Mouse (Mus musculus) bone marrow macrophage, adult 2 months (primary cell): ENCODE data around the gene Arfgef3. TPM values are rescaled to one million over a fixed set of nuclear protein-coding genes. Genes with fewer than 3 reads are reported as not detected.
"Not testable (repeated sequence)": the region's sequence is repeated elsewhere in the genome, so short reads cannot be mapped to it uniquely, and the experiment has no call there.

Experiments
- H3K27ac ChIP-seq: 2 replicates; pipeline ENCODE4 v1.5.1; 2012; ENCODE audit warnings: low read depth, low read length; ENCODE audit not compliant: insufficient read depth
- H3K4me1 ChIP-seq: 2 replicates; pipeline ENCODE4 v1.6.1; 2012; ENCODE audit warnings: low read length; ENCODE audit not compliant: control insufficient read depth, insufficient read depth
- H3K4me3 ChIP-seq: 2 replicates; pipeline ENCODE4 v1.5.1; 2012; ENCODE audit warnings: mild to moderate bottlenecking, low read length, moderate library complexity; ENCODE audit not compliant: insufficient read depth
- CTCF ChIP-seq: IDR thresholded peaks from 2 replicates; pipeline ENCODE4 v1.5.1; 2012; ENCODE audit warnings: low read depth, mild to moderate bottlenecking, low read length, moderate library complexity
- POLR2A ChIP-seq: IDR thresholded peaks from 2 replicates; pipeline ENCODE4 v1.6.1; 2012; ENCODE audit warnings: mild to moderate bottlenecking, low read depth, low read length, borderline replicate concordance
- polyA plus RNA-seq: library from polyadenylated mRNA; stranded (reverse); fragments of >200 nt; gene quantifications from 2 replicates; pipeline ENCODE4 v1.2.4, GENCODE M21; 2012; ENCODE audit not compliant: missing spikeins, insufficient read depth, insufficient read length

Gene Arfgef3
- polyA plus RNA-seq, 1 experiment = 2.0 TPM

GRCm38 (mm10) chr10:18602030-18602429 lies 141.7 kb downstream of the Arfgef3 start:
- H3K27ac ChIP-seq = no peak overlapping the region
- H3K4me3 ChIP-seq = no peak overlapping the region
- H3K4me1 ChIP-seq = no peaks in the 10 kb centered on the region
- TF ChIP-seq POLR2A (no peak), CTCF (no peak)

GRCm38 (mm10) chr10:18597601-18598000 lies 146.1 kb downstream of the Arfgef3 start:
- H3K4me1 ChIP-seq = no peaks in the 10 kb centered on the region
- H3K27ac ChIP-seq = no peak overlapping the region
- H3K4me3 ChIP-seq = no peak overlapping the region
- TF ChIP-seq POLR2A (no peak), CTCF (no peak)

GRCm38 (mm10) chr10:18589455-18589854 lies 154.3 kb downstream of the Arfgef3 start:
- TF ChIP-seq POLR2A (no peak), CTCF (no peak)
- H3K4me3 ChIP-seq = no peak overlapping the region
- no peak overlapping the region for H3K27ac ChIP-seq
- H3K4me1 ChIP-seq = peaks cover 7% of the 10 kb centered on the region

- Histone ChIP-seq H3K4me1 (peaks cover 7% of the 10 kb centered on the region), H3K4me3 (no peak overlapping the region), H3K27ac (no peak overlapping the region)
- TF ChIP-seq POLR2A = no peak
- TF ChIP-seq CTCF = no peak
Observed at GRCm38 (mm10) chr10:18584188-18584587, 159.6 kb downstream of the Arfgef3 start.

- Histone ChIP-seq H3K27ac (no peak overlapping the region), H3K4me3 (no peak overlapping the region), H3K4me1 (no peaks in the 10 kb centered on the region)
- TF ChIP-seq CTCF (peak; percentile 58), POLR2A (no peak)
Observed at GRCm38 (mm10) chr10:18572581-18572980, 171.2 kb downstream of the Arfgef3 start.

- Histone ChIP-seq H3K27ac (no peak overlapping the region), H3K4me1 (peaks cover 9% of the 10 kb centered on the region), H3K4me3 (no peak overlapping the region)
- TF ChIP-seq POLR2A = no peak
- TF ChIP-seq CTCF = no peak
Observed at GRCm38 (mm10) chr10:18562940-18563339, 180.8 kb downstream of the Arfgef3 start.

- TF ChIP-seq POLR2A (no peak), CTCF (peak; percentile 30; the same call in 1 of the 2 replicates)
- no peak overlapping the region for H3K4me3 ChIP-seq
- H3K27ac ChIP-seq = no peak overlapping the region
- peaks cover 9% of the 10 kb centered on the region for H3K4me1 ChIP-seq
Observed at GRCm38 (mm10) chr10:18561445-18561844, 182.3 kb downstream of the Arfgef3 start.

- H3K4me3 ChIP-seq, H3K27ac ChIP-seq: not testable (repeated sequence)
Observed at GRCm38 (mm10) chr10:18559076-18559475, 184.7 kb downstream of the Arfgef3 start.

GRCm38 (mm10) chr10:18549321-18550216 lies 194.2 kb downstream of the Arfgef3 start:
- no peak overlapping the region for H3K4me3 ChIP-seq
- peaks cover 13% of the 10 kb centered on the region for H3K4me1 ChIP-seq
- TF ChIP-seq CTCF (no peak), POLR2A (no peak)
- no peak overlapping the region for H3K27ac ChIP-seq

More at GRCm38 (mm10) chr10:18559076-18559475, 184.7 kb downstream of the Arfgef3 start:
- not testable (repeated sequence) for H3K4me1 ChIP-seq

GRCm38 (mm10) chr10:18547381-18547780 lies 196.4 kb downstream of the Arfgef3 start:
- TF ChIP-seq CTCF (no peak), POLR2A (no peak)
- Histone ChIP-seq H3K4me3 (no peak overlapping the region), H3K27ac (no peak overlapping the region), H3K4me1 (peaks cover 13% of the 10 kb centered on the region)
